Mouse (Mus musculus) left cerebral cortex, adult 9 months (tissue): ENCODE results near the gene Tmem158.

Experiments
- DNase-seq, 2 experiments: peaks; one replicate each; pipeline ENCODE4 v3.0.0; 2022; ENCODE audit warnings: low spot score in 2 of 2

Gene Tmem158

DNA sequence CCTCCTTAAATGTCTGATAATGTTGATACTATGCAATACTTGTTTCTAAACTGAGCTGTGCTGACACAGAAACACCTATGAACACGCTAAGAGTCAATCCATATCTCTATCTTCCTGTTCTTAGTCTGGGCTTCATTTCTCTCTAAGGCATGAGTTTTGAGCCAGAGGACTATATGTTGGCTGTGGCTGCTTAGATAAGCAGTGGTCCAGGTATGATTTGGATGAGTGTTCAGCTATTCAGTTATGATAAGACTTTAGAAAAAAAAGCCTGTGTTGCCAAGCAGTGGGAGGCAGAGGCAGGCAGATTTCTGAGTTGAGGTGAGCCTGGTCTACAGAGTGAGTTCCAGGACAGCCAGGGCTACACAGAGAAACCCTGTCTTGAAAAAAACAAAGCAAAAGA is 12.6 kb downstream of the Tmem158 start:
- no peak for DNase-seq

DNA sequence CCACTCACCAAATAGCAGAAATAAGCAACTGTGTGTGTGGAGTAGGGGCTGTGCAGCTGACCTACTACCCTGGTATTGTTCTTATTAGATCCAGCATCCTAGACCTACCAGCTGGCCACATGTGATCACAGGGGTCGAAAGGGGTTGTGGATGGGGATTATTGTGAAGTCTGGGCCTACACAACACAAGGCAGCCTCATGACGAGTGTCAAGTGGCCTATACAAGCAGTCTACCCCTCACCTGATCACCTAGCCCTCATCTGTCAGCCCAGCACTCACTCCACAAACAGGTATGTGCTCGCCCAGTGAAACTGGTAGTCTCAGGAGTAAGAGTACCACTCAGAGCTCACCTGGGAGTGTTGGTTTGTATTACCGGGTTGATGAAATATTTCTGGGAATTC is 15.4 kb downstream of the Tmem158 start:
- no peak for DNase-seq

DNA sequence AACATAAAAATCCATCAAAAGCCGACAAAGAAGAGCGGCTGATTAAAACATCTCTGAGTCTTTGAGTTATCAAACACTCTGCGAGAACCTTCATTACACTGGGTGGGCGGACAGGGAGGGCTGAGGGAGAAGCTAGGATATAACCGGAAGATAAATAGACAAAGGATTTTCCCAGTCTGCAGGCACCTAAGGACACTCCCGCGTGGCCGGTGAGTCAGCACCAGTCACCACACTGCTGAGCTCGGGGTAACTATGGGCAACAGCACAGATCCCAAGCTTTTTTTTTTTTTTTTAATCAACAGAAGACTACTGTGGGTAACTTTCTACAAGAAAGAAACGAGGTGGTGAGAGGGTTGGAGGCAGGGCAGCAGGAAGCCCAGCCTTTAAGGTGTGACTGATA is 16.6 kb downstream of the Tmem158 start:
- peak; percentile 39 to 60 for DNase-seq

DNA sequence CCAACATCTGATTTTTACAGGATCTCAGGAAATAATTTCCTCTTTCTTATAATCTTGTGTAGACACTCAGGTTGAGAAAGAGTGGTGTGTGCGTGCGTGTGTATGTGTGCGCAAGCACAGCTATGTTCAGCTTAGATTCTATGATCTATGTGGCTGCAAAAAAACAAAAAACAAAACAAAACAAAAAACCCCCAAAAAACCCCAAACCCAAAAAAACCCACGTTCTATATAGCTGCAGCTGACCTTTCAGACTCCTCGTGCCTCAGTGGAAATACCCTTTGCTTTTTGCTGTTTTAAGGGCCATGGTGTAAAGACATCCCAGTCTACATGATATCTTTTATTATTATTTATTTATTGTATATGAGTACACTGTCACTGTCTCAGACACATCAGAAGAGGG is 19.4 kb downstream of the Tmem158 start:
- DNase-seq = no peak

DNA sequence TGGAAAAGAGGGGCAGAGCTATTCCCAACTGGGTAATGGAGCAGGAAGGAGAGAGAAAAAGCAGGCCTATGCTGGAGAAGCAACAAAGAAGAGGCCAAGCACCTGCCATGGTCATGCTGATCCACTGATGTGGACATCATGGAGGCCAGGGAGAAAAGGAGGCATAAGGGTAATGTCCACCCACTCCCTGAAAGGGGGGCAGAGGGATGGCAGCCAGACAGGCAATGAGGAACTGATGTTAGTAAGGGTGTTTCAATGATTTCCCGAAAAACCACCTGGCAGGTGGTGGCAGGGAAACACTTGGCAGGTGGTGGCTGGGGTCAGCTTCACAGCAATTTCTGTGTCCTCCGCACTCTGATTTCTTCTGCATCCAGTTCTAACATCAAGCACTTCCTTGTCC is 19.8 kb downstream of the Tmem158 start:
- no peak for DNase-seq

DNA sequence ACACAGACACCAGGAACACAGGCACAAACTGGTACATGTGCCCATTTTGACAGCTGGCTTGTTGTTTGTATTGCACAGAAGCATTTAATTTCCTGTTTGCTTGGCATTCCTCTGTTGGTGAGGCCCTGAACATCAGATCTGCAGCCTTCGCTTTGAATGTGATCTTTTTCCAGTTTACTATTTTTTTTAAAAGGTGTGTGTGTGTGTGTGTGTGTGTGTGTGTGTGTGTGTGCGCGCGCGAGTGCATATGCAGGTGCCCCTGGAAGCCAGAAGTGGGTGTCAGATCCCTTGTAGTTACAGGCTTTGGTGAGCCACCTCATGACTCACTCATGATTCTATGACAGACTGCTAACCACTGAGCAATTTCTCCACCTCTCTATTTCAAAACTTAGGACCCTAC is 20.3 kb downstream of the Tmem158 start:
- DNase-seq = no peak

DNA sequence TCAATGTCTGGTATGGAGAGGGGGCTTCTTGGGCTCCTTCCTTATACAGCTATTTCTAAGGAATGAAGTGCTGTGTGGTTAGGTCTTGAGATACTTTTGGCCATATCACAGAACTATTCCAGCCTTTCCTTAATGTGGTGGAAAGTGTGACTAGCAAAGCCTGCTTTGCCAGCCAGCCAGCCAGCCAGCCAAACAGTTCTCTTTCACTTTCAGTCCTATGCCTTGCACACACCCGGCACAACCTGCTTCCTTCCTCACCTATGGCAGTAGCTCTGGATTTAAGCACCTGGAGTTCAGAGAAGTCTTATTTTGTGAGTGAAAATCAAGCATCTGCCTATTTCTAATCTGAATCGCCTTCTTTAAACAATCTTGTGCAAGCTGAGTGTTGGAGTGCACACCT is 20.9 kb downstream of the Tmem158 start:
- DNase-seq = no peak

DNA sequence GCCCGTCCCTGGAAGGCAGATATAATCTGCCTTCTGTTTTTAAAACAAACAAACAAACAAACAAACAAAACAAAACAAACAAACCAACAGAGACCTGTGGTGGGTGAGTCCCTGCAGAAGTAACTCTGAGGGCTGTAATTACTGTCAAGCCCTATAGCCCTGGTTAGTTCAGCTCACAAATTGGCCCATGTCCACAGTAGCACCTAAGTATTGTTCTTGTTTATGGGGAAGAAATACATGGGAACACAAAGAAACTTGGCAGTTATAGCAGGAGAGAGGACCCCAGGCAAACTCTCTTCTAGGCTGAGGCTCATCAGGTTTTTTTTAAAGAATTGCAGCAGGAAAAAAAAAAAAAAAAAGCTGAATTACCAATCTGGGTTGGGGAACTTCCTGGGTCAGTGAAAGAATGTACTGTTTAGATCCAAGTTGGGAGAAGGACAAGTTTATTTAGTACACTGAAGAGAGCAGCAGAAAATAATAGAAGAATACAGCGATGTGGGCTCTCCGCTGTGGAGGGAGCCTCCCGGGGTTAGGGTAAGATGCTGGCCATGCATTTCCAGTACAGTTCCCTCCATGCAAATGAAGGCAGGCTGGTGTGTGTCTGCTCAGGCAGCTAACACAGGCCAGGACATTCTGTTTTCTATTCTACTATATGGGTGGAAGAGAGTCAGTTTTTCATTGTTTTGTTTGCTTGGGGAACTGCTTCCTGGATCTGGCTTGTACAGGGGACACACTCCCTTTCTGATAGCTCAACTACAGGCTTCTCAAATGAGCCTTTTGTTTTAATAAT is 22.1 kb downstream of the Tmem158 start:
- DNase-seq = no peak

DNA sequence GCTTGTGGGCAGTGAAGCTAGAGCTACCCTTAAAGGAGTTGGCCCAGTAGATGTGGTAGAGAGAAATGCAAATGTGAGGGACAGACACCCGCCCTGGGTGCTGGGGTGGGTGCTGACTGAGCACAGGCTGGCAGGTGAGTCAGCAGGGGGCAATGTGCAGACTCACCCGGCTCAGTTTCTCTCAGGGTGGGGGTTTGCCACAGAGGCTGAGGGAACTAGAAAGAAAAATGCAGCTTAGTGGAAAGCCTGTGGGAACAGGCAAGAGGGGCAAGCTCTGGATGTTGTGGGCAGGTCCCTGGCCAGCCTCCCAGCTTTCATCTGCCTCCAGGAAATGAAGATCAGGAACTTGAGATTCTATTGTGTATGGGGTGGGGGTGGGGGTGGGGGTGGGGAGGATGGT is 22.8 kb downstream of the Tmem158 start:
- DNase-seq = peak in 1 of 2 experiments; percentile 23

DNA sequence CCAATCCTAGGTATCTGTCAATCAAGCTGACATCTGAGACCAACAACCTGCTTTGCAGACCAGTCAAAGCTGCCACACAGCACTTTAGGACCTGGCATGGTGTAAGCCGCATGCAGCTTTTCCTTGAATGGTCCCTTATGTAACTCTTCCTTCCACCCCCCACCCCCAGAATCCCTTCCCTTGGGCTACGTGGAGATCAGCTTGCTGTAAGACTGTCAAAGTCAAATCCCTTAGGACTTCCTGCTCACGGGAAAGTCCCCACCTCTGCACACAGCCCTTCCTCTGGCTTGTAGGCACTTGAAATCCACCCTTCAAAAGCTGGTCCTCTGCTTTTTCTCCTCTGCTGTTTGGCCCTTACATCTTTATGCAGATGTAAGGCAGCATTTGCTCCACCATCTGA is 24.9 kb downstream of the Tmem158 start:
- DNase-seq = no peak

DNA sequence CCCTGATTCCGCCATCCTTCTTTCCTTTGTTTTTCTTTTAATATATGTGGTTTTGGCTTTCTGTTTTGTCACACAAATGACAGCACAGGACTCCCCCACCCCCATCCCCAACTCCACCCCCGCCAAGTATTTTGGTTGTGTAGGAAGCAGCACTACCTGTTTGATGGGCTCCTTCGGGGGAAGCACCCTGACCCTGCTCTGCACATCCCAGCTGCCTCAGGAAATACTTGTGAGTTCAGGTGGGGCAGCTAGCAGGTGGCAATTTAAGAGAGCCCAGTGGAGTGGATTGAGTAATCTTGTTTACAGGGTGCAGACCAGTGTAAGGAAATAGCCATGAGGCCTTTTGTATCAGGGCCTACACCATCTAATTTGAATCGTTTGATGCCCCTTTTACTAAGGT is 30.7 kb downstream of the Tmem158 start:
- no peak for DNase-seq

DNA sequence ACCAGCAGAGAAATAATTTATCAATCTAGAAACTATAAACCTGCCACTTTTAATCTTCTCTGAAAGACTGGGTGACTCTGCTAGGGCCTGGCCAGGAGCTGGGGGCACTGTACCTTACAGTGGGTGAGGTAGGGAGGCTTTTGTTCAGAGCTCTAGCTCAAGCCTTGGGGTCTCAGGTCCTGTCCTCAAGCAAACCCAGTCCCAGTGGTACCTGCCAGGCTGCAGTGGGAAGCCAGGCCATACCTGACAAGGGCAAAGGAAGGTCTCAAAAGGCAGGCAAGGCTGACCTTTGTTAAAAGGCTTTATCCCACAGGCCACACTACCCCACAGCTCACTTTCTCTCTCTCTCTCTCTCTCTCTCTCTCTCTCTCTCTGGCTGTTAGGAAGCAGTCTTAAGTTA is 31.9 kb downstream of the Tmem158 start:
- DNase-seq = no peak

DNA sequence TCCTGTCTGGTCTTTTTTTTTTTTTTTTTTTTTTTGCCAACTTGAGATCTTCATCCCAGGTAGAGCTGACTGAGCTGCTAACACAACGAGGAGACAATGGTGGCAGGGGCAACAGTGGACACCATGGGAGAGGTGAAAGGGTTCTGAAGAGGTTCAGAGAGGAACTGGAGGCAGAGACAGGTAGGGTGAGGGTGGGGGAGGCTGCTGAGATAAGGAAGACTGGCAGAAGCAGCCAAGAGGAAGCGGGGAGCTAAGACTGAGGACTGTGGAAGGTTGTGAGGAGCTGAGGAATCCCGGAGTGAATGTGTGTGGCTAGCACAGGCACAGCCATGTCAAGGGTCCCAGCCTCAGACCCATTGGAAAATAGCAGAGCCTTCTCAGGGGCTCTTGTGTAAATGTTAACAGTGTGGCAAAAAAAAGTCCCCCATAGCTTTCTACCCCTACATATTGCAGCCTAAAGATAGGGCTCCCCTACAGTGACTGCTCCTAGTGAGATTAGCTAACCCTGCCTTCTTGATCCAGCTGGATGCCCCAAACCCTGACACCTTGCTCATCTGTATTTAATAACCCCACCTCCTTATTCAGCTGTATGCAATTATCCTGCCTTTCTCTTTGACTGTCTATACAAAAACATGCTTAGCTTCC is 33.3 kb downstream of the Tmem158 start:
- no peak for DNase-seq

DNA sequence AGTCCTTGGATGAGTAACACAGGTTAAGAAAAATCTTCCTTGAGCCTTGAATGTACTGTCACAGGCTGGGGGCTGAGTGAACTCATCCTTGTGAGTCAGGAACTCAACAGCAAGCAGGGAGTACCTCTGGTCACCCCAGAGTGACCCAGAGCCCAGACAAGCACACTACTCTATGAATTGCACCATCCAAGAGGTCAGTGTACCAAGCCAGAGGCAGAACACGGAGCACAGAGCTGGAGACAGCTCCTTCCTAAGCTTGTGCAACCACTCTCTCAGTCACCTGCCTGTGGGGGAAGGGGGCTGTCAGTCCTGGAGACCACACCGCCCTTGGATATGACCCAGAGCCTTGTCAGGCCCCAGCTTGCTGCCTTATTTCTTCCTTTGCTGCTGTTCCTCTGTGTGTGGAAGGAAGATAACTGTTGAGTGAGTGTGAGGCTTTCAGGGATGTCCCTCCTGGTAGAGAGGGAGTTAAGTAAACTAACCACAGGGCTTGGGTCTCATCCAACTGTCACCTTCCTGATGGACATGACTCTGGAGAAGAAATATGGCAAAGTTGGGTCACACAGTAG is 35.6 kb downstream of the Tmem158 start:
- no peak for DNase-seq

DNA sequence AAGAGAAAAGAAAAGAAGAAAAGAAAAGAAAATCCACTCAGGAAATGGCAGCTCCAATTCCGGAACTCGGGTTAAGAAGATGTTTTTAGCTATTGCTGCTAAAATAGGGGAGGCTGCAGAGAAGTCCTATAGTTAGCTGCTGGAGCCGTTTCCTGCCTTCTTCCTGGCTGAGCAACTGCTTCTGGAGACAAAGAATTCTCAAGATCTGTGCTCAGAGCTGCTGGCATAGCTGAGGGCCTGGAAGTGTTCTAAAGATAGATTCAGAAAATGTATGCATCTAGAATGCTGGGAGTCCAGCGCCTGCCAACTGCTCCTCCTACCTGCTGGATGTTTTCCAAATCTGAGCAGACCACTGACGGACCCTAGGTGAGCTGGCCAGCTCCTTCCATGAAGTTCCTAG is 40.7 kb downstream of the Tmem158 start:
- DNase-seq = peak; percentile 26 to 46

DNA sequence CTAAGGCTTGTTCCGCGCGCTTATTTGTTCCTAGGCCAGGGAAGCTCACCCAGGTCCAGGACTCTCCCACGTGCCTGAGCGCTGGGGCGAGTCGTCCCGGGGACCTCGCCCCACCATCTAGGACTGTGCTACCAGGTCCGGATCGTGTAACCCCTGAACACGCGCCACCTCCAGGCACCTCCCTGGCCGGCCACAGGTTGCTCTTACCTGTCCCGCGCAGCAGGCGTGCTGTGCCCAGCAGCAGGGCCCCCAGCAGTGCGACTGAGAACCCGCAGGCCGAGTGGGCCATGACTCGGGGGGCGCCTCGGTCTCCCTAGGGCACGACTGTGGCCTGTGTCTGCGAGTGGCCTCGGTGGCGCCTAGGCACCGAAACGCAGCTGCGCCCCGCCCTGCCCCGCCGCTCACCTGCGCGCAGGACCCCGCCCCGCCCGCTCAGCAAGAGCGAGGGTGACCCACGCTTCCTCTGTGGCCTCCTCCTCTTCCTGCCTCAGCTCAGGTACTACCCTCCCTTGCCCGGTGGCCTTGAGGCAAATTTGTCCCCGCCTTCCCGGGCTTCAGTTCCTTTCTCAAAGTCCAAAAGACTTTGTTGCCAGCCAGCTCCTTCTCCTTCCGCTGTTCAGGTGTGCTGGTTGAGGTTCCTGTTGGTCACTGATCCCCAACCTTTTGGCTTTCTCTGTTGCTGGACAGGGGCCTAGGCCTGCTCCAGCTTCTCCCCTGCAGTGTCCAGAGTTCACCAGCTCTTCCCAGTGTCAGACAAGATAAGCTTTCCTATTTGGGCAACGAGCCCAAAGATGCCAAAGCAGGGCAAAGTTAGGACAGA is 44.7 kb downstream of the Tmem158 start, which contains the start of gene Cdcp1:
Gene Cdcp1, minus strand, starts transcription at position 418 of the 820 bp plus-strand sequence.
- DNase-seq = no peak

DNA sequence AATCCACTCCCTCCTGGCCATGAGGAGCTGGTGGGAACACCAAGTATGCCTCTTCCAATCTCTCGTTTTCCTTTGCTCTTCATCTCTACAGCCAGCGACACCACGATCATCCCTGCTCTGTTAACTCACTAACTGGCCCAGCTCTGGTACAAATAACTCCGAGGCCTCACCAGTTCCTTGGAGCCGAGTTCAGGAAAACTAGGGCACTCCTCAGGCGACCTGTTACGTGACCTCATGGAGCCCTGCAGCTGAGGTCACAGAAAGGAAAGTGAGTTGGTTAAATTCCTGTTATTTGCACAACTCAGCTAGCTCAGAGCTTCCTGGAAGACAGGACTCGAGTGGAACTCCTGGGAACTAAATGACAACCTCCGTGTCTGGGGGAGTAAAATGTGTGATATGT is 47.2 kb downstream of the Tmem158 start:
- DNase-seq = no peak
